Mouse (Mus musculus) CH12.LX (cell line): Measurements from ENCODE around the gene Gm36028. TPM values are rescaled to one million over a fixed set of nuclear protein-coding genes. Genes with fewer than 3 reads are reported as not detected.

Experiments used
- DNase-seq: peaks from one replicate; pipeline ENCODE4 v3.0.0-alpha.2; 2013; ENCODE audit errors: extremely low read depth
- H3K27ac ChIP-seq: 2 replicates; pipeline ENCODE4 v1.5.1; 2012; ENCODE audit warnings: low read depth, mild to moderate bottlenecking, control low read depth, moderate library complexity; ENCODE audit not compliant: insufficient read depth
- H3K27me3 ChIP-seq: replicated peaks from 2 replicates; pipeline ENCODE3; 2012; ENCODE audit warnings: inconsistent platforms
- H3K36me3 ChIP-seq, 2 experiments: replicated peaks in 1 of 2; 2 replicates each; pipeline versions ENCODE3 to v1.6.1; 2012; ENCODE audit warnings: inconsistent platforms in 1 of 2, low read length in 1 of 2, mild to moderate bottlenecking in 1 of 2, mixed read lengths in 1 of 2, moderate library complexity in 1 of 2; ENCODE audit not compliant: control insufficient read depth in 1 of 2, insufficient read depth in 1 of 2
- H3K4me1 ChIP-seq, 2 experiments: 2 replicates each; pipeline ENCODE4 v1.6.1; 2012; ENCODE audit warnings: inconsistent platforms in 1 of 2, moderate library complexity in 1 of 2; ENCODE audit not compliant: insufficient read depth in 2 of 2, control insufficient read depth in 1 of 2
- H3K4me2 ChIP-seq: 2 replicates; pipeline ENCODE4 v1.6.1; 2012; ENCODE audit warnings: low read depth, mild to moderate bottlenecking, control low read depth; ENCODE audit not compliant: poor library complexity, insufficient read depth, severe bottlenecking
- H3K4me3 ChIP-seq, 3 experiments: fragments of 150-350 bp in 1 of 3; sonication (generic) in 1 of 3; replicated peaks in 1 of 3; 2 replicates each; pipeline versions ENCODE3 to v1.5.1; 2011 to 2012; ENCODE audit warnings: low read depth in 2 of 3, low read length in 2 of 3, mild to moderate bottlenecking in 2 of 3, moderate library complexity in 2 of 3, control low read depth in 1 of 3, improper control_type of control experiment in 1 of 3, inconsistent platforms in 1 of 3, mixed read lengths in 1 of 3; ENCODE audit not compliant: poor library complexity in 1 of 3
- H3K79me2 ChIP-seq: replicated peaks from 2 replicates; pipeline ENCODE4 v1.6.1; 2012; ENCODE audit warnings: mild to moderate bottlenecking, moderate library complexity; ENCODE audit not compliant: control insufficient read depth, poor library complexity, insufficient read depth, severe bottlenecking; ENCODE audit errors: extremely low read depth
- H3K9ac ChIP-seq: 2 replicates; pipeline ENCODE4 v1.6.1; 2012; ENCODE audit warnings: low read depth, mild to moderate bottlenecking, control low read depth, moderate library complexity; ENCODE audit not compliant: insufficient read depth
- H3K9me3 ChIP-seq: replicated peaks from 2 replicates; pipeline ENCODE3; 2012; ENCODE audit warnings: low read length, inconsistent platforms, mixed read lengths
- CHD2 ChIP-seq: IDR thresholded peaks from 2 replicates; pipeline ENCODE4 v1.6.1; 2011; ENCODE audit warnings: low read length, improper control_type of control experiment
- CTCF ChIP-seq, 2 experiments: IDR thresholded peaks in 1 of 2; conservative IDR thresholded peaks in 1 of 2; 2 replicates each; pipeline ENCODE4 v1.5.1; 2011 to 2012; ENCODE audit warnings: low read depth in 2 of 2, low read length in 2 of 2, improper control_type of control experiment in 1 of 2, inconsistent platforms in 1 of 2, mild to moderate bottlenecking in 1 of 2, moderate library complexity in 1 of 2
- ELF1 ChIP-seq: IDR thresholded peaks from 2 replicates; pipeline ENCODE4 v1.6.1; 2014; ENCODE audit warnings: low read depth, mild to moderate bottlenecking, inconsistent platforms, low read length, improper control_type of control experiment
- EP300 ChIP-seq: IDR thresholded peaks from 2 replicates; pipeline ENCODE4 v1.6.1; 2011; ENCODE audit warnings: low read length, improper control_type of control experiment
- ETS1 ChIP-seq: conservative IDR thresholded peaks from 2 replicates; pipeline ENCODE4 v1.6.1; 2012; ENCODE audit warnings: low read depth, mild to moderate bottlenecking, inconsistent platforms, low read length, improper control_type of control experiment, moderate library complexity
- IRF4 ChIP-seq: IDR thresholded peaks from 2 replicates; pipeline ENCODE4 v1.6.1; 2014; ENCODE audit warnings: low read depth, mild to moderate bottlenecking, inconsistent platforms, low read length, improper control_type of control experiment
- JUN ChIP-seq: IDR thresholded peaks from 2 replicates; pipeline ENCODE4 v1.6.1; 2011; ENCODE audit warnings: low read depth, mild to moderate bottlenecking, low read length, improper control_type of control experiment, moderate library complexity; ENCODE audit not compliant: insufficient read depth
- JUND ChIP-seq: conservative IDR thresholded peaks from 2 replicates; pipeline ENCODE4 v1.6.1; 2011; ENCODE audit warnings: low read depth, low read length, improper control_type of control experiment
- MAX ChIP-seq: IDR thresholded peaks from 2 replicates; pipeline ENCODE4 v1.6.1; 2011; ENCODE audit warnings: low read length, improper control_type of control experiment
- MEF2A ChIP-seq: IDR thresholded peaks from 2 replicates; pipeline ENCODE4 v1.6.1; 2014; ENCODE audit warnings: low read depth, mild to moderate bottlenecking, inconsistent platforms, low read length, improper control_type of control experiment, borderline replicate concordance
- NRF1 ChIP-seq: IDR thresholded peaks from 2 replicates; pipeline ENCODE4 v1.6.1; 2014; ENCODE audit warnings: low read depth, mild to moderate bottlenecking, inconsistent platforms, low read length, improper control_type of control experiment, moderate library complexity
- POLR2A ChIP-seq: IDR thresholded peaks from 2 replicates; pipeline ENCODE4 v1.6.1; 2011; ENCODE audit warnings: low read depth, mild to moderate bottlenecking, improper control_type of control experiment, low read length
- RAD21 ChIP-seq: IDR thresholded peaks from 2 replicates; pipeline ENCODE4 v1.6.1; 2011; ENCODE audit warnings: low read depth, mild to moderate bottlenecking, low read length, improper control_type of control experiment, moderate library complexity
- RCOR1 ChIP-seq: conservative IDR thresholded peaks from 2 replicates; pipeline ENCODE4 v1.6.1; 2012; ENCODE audit warnings: low read depth, mild to moderate bottlenecking, inconsistent platforms, low read length, improper control_type of control experiment
- SIN3A ChIP-seq: IDR thresholded peaks from 2 replicates; pipeline ENCODE4 v1.6.1; 2012; ENCODE audit warnings: low read length, improper control_type of control experiment, inconsistent platforms
- SMC3 ChIP-seq: IDR thresholded peaks from 2 replicates; pipeline ENCODE4 v1.6.1; 2011; ENCODE audit warnings: low read depth, low read length, improper control_type of control experiment
- TBP ChIP-seq: conservative IDR thresholded peaks from 2 replicates; pipeline ENCODE4 v1.6.1; 2011; ENCODE audit warnings: low read depth, low read length, improper control_type of control experiment
- USF1 ChIP-seq: IDR thresholded peaks from 2 replicates; pipeline ENCODE4 v1.6.1; 2014; ENCODE audit warnings: low read depth, mild to moderate bottlenecking, inconsistent platforms, low read length, improper control_type of control experiment
- ZC3H11A ChIP-seq: IDR thresholded peaks from 2 replicates; pipeline ENCODE4 v1.6.1; 2012; ENCODE audit warnings: low read depth, mild to moderate bottlenecking, inconsistent platforms, low read length, improper control_type of control experiment
- dilution Hi-C: fragments of 300-500 bp; cut with MboI; formaldehyde crosslinking; loops from 2 replicates; pipeline ENCODE4 v1.14.3; 2020; ENCODE audit warnings: low sequenced_read_pairs; ENCODE audit not compliant: extremely low pct_unique_long_range_greater_than_20kb, extremely low pct_ligation_motif_present
- in situ Hi-C: fragments of 300-500 bp; cut with MboI; formaldehyde crosslinking; loops from 3 replicates; pipeline ENCODE4 v1.14.3; 2019; ENCODE audit warnings: low sequenced_read_pairs, low pct_ligation_motif_present, low pct_unique_long_range_greater_than_20kb, mixed read lengths
- polyA plus RNA-seq: library from polyadenylated mRNA; unstranded; fragments of >175 nt; gene quantifications from 2 replicates; pipeline ENCODE4 v1.2.1, GENCODE M21; 2012; ENCODE audit warnings: low read depth; ENCODE audit not compliant: insufficient read length
- total RNA-seq, 2 experiments: library from RNA; depleted of rRNA; stranded (reverse); fragments of 300-350 nt in 1 of 2; fragments of >200 nt in 1 of 2; gene quantifications; 2 replicates each; pipeline ENCODE4 v1.2.3; 2012 to 2014

The Gm36028 gene
- total and polyA plus RNA-seq, 3 experiments, result not detected

- no peak; the same call in none of the 2 replicates for TF ChIP-seq IRF4
- no peak for TF ChIP-seq JUND
- TF ChIP-seq CHD2, result no peak; the same call in 1 of the 2 replicates
- peak; percentile 78 for TF ChIP-seq SMC3
- no peak for TF ChIP-seq JUN
- 0 out of 2 replicates have a peak, but pooled peaks have one; percentile 26 for TF ChIP-seq RCOR1
- no peak for TF ChIP-seq USF1
- peak; percentile 57; the same call in 1 of the 2 replicates for TF ChIP-seq POLR2A
These were observed 46.5 kb downstream of the Gm36028 start (continued) for GRCm38 (mm10) chr16:37814383-37814971.

GRCm38 (mm10) chr16:37813691-37814382 lies 47.1 kb downstream of the Gm36028 start:
- H3K9me3 ChIP-seq, result no peaks in the 10 kb centered on the region
- peak; percentile 40 for DNase-seq
- dilution Hi-C loops (no loop called here), in situ Hi-C loops (loop anchor here (5.0 to 10.0 kb wide), 2 partner anchors 127 to 381 kb away; no protein-coding TSS in a partner anchor)
- peak overlapping the region in 1 of 3 experiments; percentile 1 for H3K4me3 ChIP-seq
- H3K27ac ChIP-seq, result no peak overlapping the region
- H3K79me2 ChIP-seq, result no peaks in the 10 kb centered on the region
- no peaks in the 10 kb centered on the region for H3K27me3 ChIP-seq
- H3K36me3 ChIP-seq, result no peaks in the 10 kb centered on the region
- TF ChIP-seq TBP (peak; percentile 82; the same call in 1 of the 2 replicates), CHD2 (peak; percentile 21; the same call in 1 of the 2 replicates), IRF4 (no peak)
- peak overlapping the region; percentile 57; the same call in 1 of the 2 replicates for H3K9ac ChIP-seq
- H3K4me2 ChIP-seq, result peak overlapping the region; percentile 75
- peaks cover 13 to 38% of the 10 kb centered on the region in 2 experiments for H3K4me1 ChIP-seq

- dilution Hi-C loops, result no loop called here
These were observed 48.5 kb downstream of the Gm36028 start for GRCm38 (mm10) chr16:37812474-37812886.

More at GRCm38 (mm10) chr16:37812474-37812886, 48.5 kb downstream of the Gm36028 start:
- no peak overlapping the region for H3K4me3 ChIP-seq
- peaks cover 13 to 38% of the 10 kb centered on the region in 2 experiments for H3K4me1 ChIP-seq
- no peak overlapping the region for H3K4me2 ChIP-seq
- no peak overlapping the region for H3K27ac ChIP-seq
- peak; percentile 77 for DNase-seq
- H3K27me3 ChIP-seq, result no peaks in the 10 kb centered on the region
- H3K36me3 ChIP-seq, result no peaks in the 10 kb centered on the region
- H3K79me2 ChIP-seq, result no peaks in the 10 kb centered on the region
- H3K9ac ChIP-seq, result no peak overlapping the region
- no peaks in the 10 kb centered on the region for H3K9me3 ChIP-seq
- TF ChIP-seq ELF1, result peak; percentile 56
- peak; percentile 37 for TF ChIP-seq MEF2A
- 0 out of 2 replicates have a peak, but pooled peaks have one; percentile 15 for TF ChIP-seq JUND
- peak; percentile 64 for TF ChIP-seq ZC3H11A
- peak; percentile 29; the same call in 1 of the 2 replicates for TF ChIP-seq MAX
- TF ChIP-seq EP300, result no peak
- no peak for TF ChIP-seq JUN
- no peak for TF ChIP-seq NRF1
- peak in 1 of 2 experiments; percentile 88; a peak in 2 of 4 replicates for TF ChIP-seq CTCF (conservative IDR thresholded peaks at IDR 0.05 in 1 of 2, IDR thresholded peaks at IDR 0.05 in 1 of 2; ENCODE audit: low read depth in 2 of 2, low read length in 2 of 2)
- TF ChIP-seq RAD21, result peak; percentile 88
- peak; percentile 82 for TF ChIP-seq SMC3
- no peak for TF ChIP-seq IRF4
- TF ChIP-seq SIN3A, result peak; percentile 58
- no peak for TF ChIP-seq USF1
- TF ChIP-seq ETS1, result peak; percentile 43; the same call in 1 of the 2 replicates
- in situ Hi-C loops, result loop anchor here (5.0 to 10.0 kb wide), 2 partner anchors 125 to 382 kb away; no protein-coding TSS in a partner anchor
